Mouse (Mus musculus) spleen, adult 2 months (tissue): ENCODE results near the gene Gm12253. TPM values are rescaled to one million over a fixed set of nuclear protein-coding genes. Genes with fewer than 3 reads are reported as not detected.

Experiments
- DNase-seq, 2 experiments: peaks; one replicate each; pipeline versions ENCODE4 v3.0.0 to v3.0.0-alpha.2; 2012 to 2021; ENCODE audit warnings: low spot score in 2 of 2, low read depth in 1 of 2
- H3K27ac ChIP-seq: fragments of 200-500 bp; 2 replicates; pipeline ENCODE4 v1.5.1; 2012; ENCODE audit warnings: low read length, inconsistent platforms; ENCODE audit not compliant: insufficient read depth
- H3K27me3 ChIP-seq: fragments of 200-500 bp; 2 replicates; pipeline ENCODE4 v1.6.1; 2012; ENCODE audit warnings: mild to moderate bottlenecking, moderate library complexity, low read length, inconsistent platforms; ENCODE audit not compliant: control insufficient read depth, insufficient read depth
- H3K36me3 ChIP-seq: fragments of 200-500 bp; 2 replicates; pipeline ENCODE4 v1.6.1; 2012; ENCODE audit warnings: mild to moderate bottlenecking, low read length, inconsistent platforms; ENCODE audit not compliant: control insufficient read depth, insufficient read depth
- H3K4me1 ChIP-seq: fragments of 200-500 bp; 2 replicates; pipeline ENCODE4 v1.6.1; 2011; ENCODE audit warnings: inconsistent platforms; ENCODE audit not compliant: control insufficient read depth, insufficient read depth, insufficient read length
- H3K4me3 ChIP-seq: fragments of 200-500 bp; 2 replicates; pipeline ENCODE4 v1.5.1; 2011; ENCODE audit warnings: mild to moderate bottlenecking, inconsistent platforms; ENCODE audit not compliant: insufficient read depth, insufficient read length; ENCODE audit errors: extremely low read depth
- CTCF ChIP-seq: fragments of 200-500 bp; IDR thresholded peaks from 2 replicates; pipeline ENCODE4 v1.5.1; 2011; ENCODE audit warnings: mild to moderate bottlenecking, inconsistent platforms; ENCODE audit not compliant: insufficient read depth, insufficient read length, insufficient replicate concordance; ENCODE audit errors: extremely low read depth
- POLR2A ChIP-seq: fragments of 200-500 bp; IDR thresholded peaks from 2 replicates; pipeline ENCODE4 v1.6.1; 2011; ENCODE audit warnings: low read depth, low read length, inconsistent platforms
- WGBS: fragments of 180-500 bp; shearing (Covaris S2); methylation state at CpG from one replicate; pipeline ENCODE4 v1.1.7; 2018; 5-methylcytosine and 5-hydroxymethylcytosine counted together
- polyA plus RNA-seq: library from polyadenylated mRNA; depleted of rRNA; stranded (reverse); fragments of >200 nt; gene quantifications from 2 replicates; pipeline ENCODE4 v1.2.3, GENCODE M21; 2012; rRNA removed

The Gm12253 gene
- 0.08 and 0.11 TPM in 2 replicates for polyA plus RNA-seq

DNA sequence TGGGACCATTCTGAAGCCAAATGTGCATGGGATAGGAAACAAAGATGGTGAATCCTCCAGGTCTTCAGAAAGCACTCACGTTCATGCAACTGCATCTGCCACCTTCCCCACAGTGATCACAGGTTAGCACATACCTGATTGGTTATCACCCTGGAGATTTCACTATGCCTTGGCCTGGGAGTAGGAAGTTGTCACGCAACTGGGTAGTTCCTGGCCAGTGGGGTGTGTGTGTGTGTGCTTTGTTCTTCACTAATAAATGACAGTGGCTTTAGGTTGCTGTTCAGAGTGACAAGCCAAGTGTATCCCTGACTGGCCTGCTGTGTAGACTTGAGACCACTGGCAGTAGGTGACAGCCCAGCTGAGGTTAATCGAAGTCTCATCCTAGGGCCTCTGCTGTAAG is at the start of gene Gm12253:
Gene Gm12253 (plus strand): TSS at position 301 of the 400 bp plus-strand sequence.
- no peaks in the 10 kb centered on the region for H3K4me1 ChIP-seq
- TF ChIP-seq CTCF (no peak), POLR2A (no peak)
- H3K36me3 ChIP-seq: no peaks in the 10 kb centered on the region
- no peak within 1 kb of the TSS for H3K4me3 ChIP-seq
- WGBS: 82% methylated on average over 3 of the region's 3 CpGs
- no peak within 1 kb of the TSS for H3K27ac ChIP-seq
- H3K27me3 ChIP-seq: no peaks in the 10 kb centered on the region
- no peak for DNase-seq

DNA sequence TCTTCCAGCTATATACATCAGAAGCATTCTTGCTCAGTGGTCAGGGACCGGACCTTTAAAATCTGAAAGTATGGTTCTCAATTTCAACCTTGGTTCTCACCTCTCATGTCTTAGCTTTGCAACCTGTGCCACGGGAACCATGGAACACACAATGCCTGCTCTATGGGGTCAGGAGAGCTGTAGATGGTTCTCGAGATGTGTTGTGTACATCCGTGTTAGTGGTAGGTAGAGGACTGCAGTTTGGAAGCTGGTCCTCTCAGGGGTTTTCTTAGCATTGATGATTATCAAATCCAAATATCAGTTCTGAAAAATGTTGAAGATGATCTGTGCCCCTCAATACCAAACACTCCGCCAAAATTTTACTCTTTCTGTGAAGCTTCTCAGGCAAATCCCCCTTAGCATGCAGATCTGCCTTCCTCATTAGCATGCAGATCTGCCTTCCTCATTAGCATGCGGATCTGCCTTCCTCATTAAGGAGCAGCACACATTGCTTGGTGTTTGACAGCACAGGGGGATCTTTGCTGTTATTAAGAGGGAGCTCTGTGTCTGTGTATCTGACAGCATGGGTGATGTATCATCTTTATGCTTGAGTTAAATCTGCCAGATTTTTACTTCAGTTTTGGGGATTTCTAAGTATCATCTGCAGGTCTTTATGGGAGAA is 32.2 kb upstream of the Gm12253 start:
- no peak for TF ChIP-seq POLR2A
- no peak for TF ChIP-seq CTCF

DNA sequence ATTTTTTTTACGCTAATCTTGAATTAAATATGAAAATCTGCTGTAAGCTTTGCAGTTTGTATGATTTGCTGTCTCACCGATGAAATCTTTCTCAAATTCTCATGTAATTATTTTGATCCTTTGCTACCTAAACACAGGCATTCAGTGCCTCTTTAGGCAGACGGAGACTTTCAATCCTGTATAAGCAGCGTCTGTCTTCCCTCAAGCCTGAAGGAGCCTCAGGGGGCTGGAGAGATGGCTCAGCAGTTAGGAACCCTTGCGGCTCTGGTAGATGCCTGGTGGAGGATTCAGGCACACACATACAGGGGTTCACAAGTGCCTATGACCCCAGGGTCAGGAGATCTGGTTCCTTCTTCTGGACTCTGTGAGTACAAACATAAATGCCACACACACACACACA is 31.7 kb upstream of the Gm12253 start:
- TF ChIP-seq CTCF: no peak
- no peak for TF ChIP-seq POLR2A
- Histone ChIP-seq H3K27me3 (no peaks in the 10 kb centered on the region), H3K4me1 (no peaks in the 10 kb centered on the region), H3K36me3 (no peaks in the 10 kb centered on the region), H3K4me3 (no peak overlapping the region), H3K27ac (no peak overlapping the region)
- WGBS: 68% methylated on average over 5 of the region's 5 CpGs
- DNase-seq: no peak

More for the DNA sequence above, 32.2 kb upstream of the Gm12253 start:
- Histone ChIP-seq H3K27me3 (no peaks in the 10 kb centered on the region), H3K4me1 (no peaks in the 10 kb centered on the region), H3K27ac (no peak overlapping the region), H3K36me3 (no peaks in the 10 kb centered on the region), H3K4me3 (no peak overlapping the region)
- 52% methylated on average over 6 of the region's 6 CpGs for WGBS
- DNase-seq: no peak

DNA sequence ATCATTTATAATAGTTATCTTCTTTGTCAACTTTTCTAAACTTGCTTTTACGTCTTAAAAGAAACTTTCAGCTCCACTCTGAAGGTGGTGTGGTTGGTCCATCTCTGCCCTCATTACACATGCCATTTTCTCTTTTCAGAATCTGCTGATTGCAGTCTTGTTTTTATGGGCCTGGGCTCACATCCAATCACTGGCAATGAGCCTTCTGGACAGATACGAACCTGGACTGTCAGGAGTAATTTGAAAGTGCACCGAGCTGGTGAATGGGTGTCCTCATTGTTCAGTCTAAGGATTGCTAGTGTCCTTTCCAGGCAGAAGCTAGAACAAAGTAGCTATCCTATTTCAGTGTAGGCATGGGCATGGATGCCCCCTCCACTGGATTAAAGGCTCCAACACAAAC is 24.3 kb upstream of the Gm12253 start:
- Histone ChIP-seq H3K36me3 (no peaks in the 10 kb centered on the region), H3K4me1 (no peaks in the 10 kb centered on the region), H3K27ac (no peak overlapping the region), H3K27me3 (no peaks in the 10 kb centered on the region), H3K4me3 (no peak overlapping the region)
- DNase-seq: no peak
- TF ChIP-seq CTCF (no peak), POLR2A (no peak)
- WGBS: 83% methylated on average over 3 of the region's 3 CpGs

DNA sequence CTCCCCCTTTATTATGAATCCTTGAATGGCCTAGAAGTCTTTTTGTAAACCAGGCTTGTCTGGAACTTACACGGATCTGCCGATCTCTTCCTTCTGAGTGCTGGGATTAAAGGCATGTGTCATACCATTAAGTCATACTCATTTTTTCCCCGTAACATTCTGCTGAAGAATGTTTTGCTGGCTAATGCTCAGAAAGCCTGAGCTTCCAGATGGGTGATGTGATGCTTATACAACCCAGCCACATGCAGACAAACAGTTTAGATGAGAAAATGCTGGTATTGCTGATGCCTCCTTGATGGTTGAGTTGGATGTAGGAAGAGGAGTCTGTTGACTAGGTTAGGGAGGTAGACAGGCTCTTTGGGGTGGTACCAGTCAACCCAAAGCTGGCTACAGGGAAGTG is 14.0 kb upstream of the Gm12253 start:
- DNase-seq: no peak
- Histone ChIP-seq H3K4me3 (no peak overlapping the region), H3K36me3 (no peaks in the 10 kb centered on the region), H3K4me1 (no peaks in the 10 kb centered on the region), H3K27ac (no peak overlapping the region), H3K27me3 (no peaks in the 10 kb centered on the region)
- WGBS: 86% methylated on average over 3 of the region's 3 CpGs
- TF ChIP-seq CTCF (no peak), POLR2A (no peak)

DNA sequence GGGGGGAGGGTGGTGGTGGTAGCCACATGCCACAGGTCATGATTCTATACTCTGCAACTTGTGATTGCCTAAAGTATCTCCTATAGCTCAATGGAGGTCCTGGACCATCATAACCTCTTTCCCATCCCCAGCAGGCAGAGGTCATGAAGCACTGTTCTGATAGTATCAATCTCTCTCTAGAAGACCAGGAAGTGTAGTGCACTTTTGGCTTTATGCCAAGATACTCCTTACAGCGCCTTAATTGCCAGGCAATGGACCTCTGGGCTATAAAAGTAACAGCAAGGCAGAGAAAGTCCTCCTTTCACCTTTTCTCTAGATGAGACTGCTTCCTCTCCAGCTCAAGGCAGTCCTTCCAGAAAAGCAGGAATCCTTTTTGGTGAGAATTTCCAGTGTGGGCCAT is 11.5 kb upstream of the Gm12253 start, which contains the start of gene 1810065E05Rik:
Gene 1810065E05Rik (plus strand): TSS at position 297 of the 400 bp plus-strand sequence.
- no peak for DNase-seq
- TF ChIP-seq CTCF (no peak), POLR2A (no peak)
- Histone ChIP-seq H3K36me3 (no peaks in the 10 kb centered on the region), H3K4me3 (no peak within 1 kb of the TSS), H3K27me3 (no peaks in the 10 kb centered on the region), H3K4me1 (no peaks in the 10 kb centered on the region), H3K27ac (no peak within 1 kb of the TSS)
- 52% methylated on average over 1 of the region's 1 CpGs for WGBS

DNA sequence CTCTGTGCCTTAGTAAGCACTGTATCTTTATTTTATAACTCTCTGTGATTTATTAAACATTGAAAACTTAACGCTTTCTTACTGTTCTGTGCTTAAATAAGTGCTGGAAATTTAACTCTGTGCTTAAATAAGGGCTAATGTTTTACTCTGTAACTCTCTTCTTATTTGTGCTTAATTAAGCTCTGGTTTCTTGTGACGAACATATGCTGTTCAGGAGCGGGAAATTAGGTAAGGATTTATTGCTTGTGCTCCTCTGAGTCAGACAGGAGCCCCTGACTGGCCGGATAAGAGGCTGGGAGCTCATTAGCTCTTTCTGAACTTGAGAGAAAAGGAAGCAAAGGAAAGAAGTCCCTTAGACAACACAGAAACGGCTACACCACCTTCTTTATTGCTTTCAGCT is 5.5 kb downstream of the Gm12253 start:
- Histone ChIP-seq H3K4me3 (no peak overlapping the region), H3K27ac (no peak overlapping the region), H3K27me3 (no peaks in the 10 kb centered on the region), H3K4me1 (no peaks in the 10 kb centered on the region), H3K36me3 (no peaks in the 10 kb centered on the region)
- WGBS: 42% methylated on average over 5 of the region's 5 CpGs
- TF ChIP-seq CTCF (no peak), POLR2A (no peak)
- no peak for DNase-seq
